Comparison of ENCODE assay signal across 9 mouse cellular contexts in the genomic region with DNA sequence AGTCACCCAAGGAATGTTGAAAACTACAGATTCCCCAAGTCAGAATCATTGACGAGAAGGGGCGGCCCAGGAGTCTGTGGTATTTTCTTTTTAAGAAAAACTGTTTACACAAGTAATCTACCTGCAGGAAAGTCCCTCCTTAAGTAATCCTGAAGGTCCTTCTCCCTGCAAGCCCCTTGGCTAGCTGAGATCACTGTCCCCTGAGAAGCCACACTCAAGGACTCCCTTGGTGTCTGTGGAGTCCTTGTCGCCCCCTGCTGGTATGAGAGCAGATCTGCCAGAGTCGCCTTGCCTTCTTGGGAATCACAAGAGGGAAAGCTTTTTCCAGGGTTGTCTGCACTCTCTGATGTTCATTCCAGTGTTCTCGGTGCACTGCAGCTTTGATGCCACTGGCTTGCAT. TPM values are rescaled to one million over a fixed set of nuclear protein-coding genes. Genes with fewer than 3 reads are reported as not detected.
A peak's percentile ranks its signal among the peaks of the same experiment; 100 is the strongest.
DNase-seq lines count a peak whose midpoint lies in the region; ATAC-seq and TF ChIP-seq lines count a peak whose summit lies in the region.
"Had no signal": no experiment of that assay in that cellular context is flagged by ENCODE, and none has a peak within 500 bp of the region (broad histone marks: within the 10 kb centered on the region; RNA-seq: fewer than 3 reads in every experiment).

No protein-coding gene starts in this region.

- ATAC-seq in cerebellum, adult (ENCODE audit: insufficient number of reproducible peaks, low FRiP score, low TSS enrichment): no peak
- peak; percentile 70 for ATAC-seq in megakaryocyte, adult 5-6 weeks (ENCODE audit: poor library complexity, severe bottlenecking)

- WGBS in small intestine, adult 2 months: 36% methylated on average over 5 of the region's 5 CpGs

- intact Hi-C loops in heart, postnatal 36 days (cut with DNase I): loop anchor here (1.0 to 2.0 kb wide), 3 partner anchors 14 to 121 kb away; no protein-coding TSS in a partner anchor

- H3K36me3 ChIP-seq in small intestine, adult 2 months (ENCODE audit: control insufficient read depth, insufficient read depth, low read length): no peaks in the 10 kb centered on the region
- H3K36me3 ChIP-seq: hindbrain, embryonic 15.5 days had no signal

- H3K4me3 ChIP-seq in small intestine, adult 2 months (ENCODE audit: low read depth, low read length): no peak overlapping the region
- H3K4me3 ChIP-seq: hindbrain, embryonic 15.5 days had no signal

- peak; percentile 92; the same call in 1 of the 2 replicates for TF ChIP-seq CTCF in small intestine, adult 2 months (IDR thresholded peaks at IDR 0.05; ENCODE audit: extremely low read depth, insufficient read length, insufficient replicate concordance, low read depth, low read length)

- no peak overlapping the region for H3K27ac ChIP-seq in small intestine, adult 2 months (ENCODE audit: insufficient read depth, low read depth, low read length)
- H3K27ac ChIP-seq: hindbrain, embryonic 15.5 days had no signal

- no peak for TF ChIP-seq POLR2A in small intestine, adult 2 months (IDR thresholded peaks at IDR 0.05; ENCODE audit: low read depth, low read length)

- DNase-seq in cerebellum, adult 11 months: peak; percentile 8
- DNase-seq in T-cell, adult 2 months (ENCODE audit: low spot score): peak; percentile 5
- peak; percentile 91 for DNase-seq in embryo, embryonic 10.5 days (ENCODE audit: low spot score)
- peak; percentile 76 to 77 for DNase-seq in heart, postnatal 36 days
- DNase-seq in layer of hippocampus, postnatal 25 days (ENCODE audit: extremely low spot score in 1 of 2, low spot score in 1 of 2): peak; percentile 21 to 66

- peaks cover 7% of the 10 kb centered on the region; the same call in 1 of the 2 replicates for H3K4me1 ChIP-seq in small intestine, adult 2 months (ENCODE audit: control insufficient read depth, insufficient read depth, insufficient read length, low read length)
- H3K4me1 ChIP-seq: hindbrain, embryonic 15.5 days had no signal

- no peaks in the 10 kb centered on the region for H3K27me3 ChIP-seq in small intestine, adult 2 months (ENCODE audit: control insufficient read depth, insufficient read depth, low read length)
- H3K27me3 ChIP-seq: hindbrain, embryonic 15.5 days had no signal

RNA-seq across cellular contexts. Expression of a gene that starts 45.7 kb away (rescaled TPM):
- 1 to 10 TPM; 2.4 to 2.7 TPM for total RNA-seq in heart, postnatal 36 days (2021)
- 1 to 10 TPM in 1 of 2 experiments, under 1 TPM in 1; 0.77 to 1.1 TPM for total RNA-seq in layer of hippocampus, postnatal 25 days (2021)
- total RNA-seq in megakaryocyte, adult 5-6 weeks (2015): 97.3 and 102 TPM in 2 replicates
- 210 and 232 TPM in 2 replicates for total RNA-seq in megakaryocyte, adult 5-6 weeks (2017)
- 18.6 and 25.3 TPM in 2 replicates for polyA plus RNA-seq in small intestine, adult 2 months (2012; rRNA removed)

Comparison
In these comparisons a context has a peak if more than half of its experiments do, and no peak if none do; other contexts are left out.
1. DNase-seq: peak in every context shown above with its lines; median percentile 91 in embryo, embryonic 10.5 days; 76 in heart, postnatal 36 days; 44 in layer of hippocampus, postnatal 25 days; 8 in cerebellum, adult 11 months; 5 in T-cell, adult 2 months.
2. RNA of a gene that starts 45.7 kb away (total RNA-seq): 97.3 to 232 TPM in megakaryocyte, adult 5-6 weeks; 2.4 to 2.7 TPM in heart, postnatal 36 days and 0.77 to 1.1 TPM in layer of hippocampus, postnatal 25 days; every median in the first group is over 10 times any median in the second.